Mouse (Mus musculus) gastrocnemius, postnatal 36 days (tissue): ENCODE data around the gene Tanc1. TPM values are rescaled to one million over a fixed set of nuclear protein-coding genes. Genes with fewer than 3 reads are reported as not detected.

Experiments used
- DNase-seq, 2 experiments: peaks; one replicate each; pipeline ENCODE4 v3.0.0; 2022
- intact Hi-C: fragments of 180-260 bp; cut with DNase I; formaldehyde crosslinking; loops from one replicate; pipeline ENCODE4 v1.15.1; 2025
- total RNA-seq, 2 experiments: library from RNA; stranded (reverse); gene quantifications; 2 replicates each; pipeline ENCODE4 v1.2.3; 2021

Gene Tanc1
- total RNA-seq, 2 experiments from 2014 or later = 6.8 to 8.3 TPM

GRCm38 (mm10) chr2:59852916-59853315 lies 241.1 kb downstream of the Tanc1 start:
- no peak for DNase-seq
- intact Hi-C loops = no loop called here

- DNase-seq = no peak
- intact Hi-C loops = no loop called here
Observed at GRCm38 (mm10) chr2:59853543-59853942, 241.7 kb downstream of the Tanc1 start.

- intact Hi-C loops = no loop called here
- DNase-seq = no peak
Observed at GRCm38 (mm10) chr2:59854363-59854762, 242.5 kb downstream of the Tanc1 start.

- no peak for DNase-seq
- intact Hi-C loops = no loop called here
Observed at GRCm38 (mm10) chr2:59862618-59863017, 250.8 kb downstream of the Tanc1 start.

GRCm38 (mm10) chr2:59870526-59870925 lies 258.7 kb downstream of the Tanc1 start:
- intact Hi-C loops = no loop called here
- DNase-seq = no peak

GRCm38 (mm10) chr2:59876482-59876881 lies 264.6 kb downstream of the Tanc1 start:
- intact Hi-C loops = no loop called here
- DNase-seq = no peak

- no peak for DNase-seq
- intact Hi-C loops = no loop called here
Observed at GRCm38 (mm10) chr2:59877335-59877734, 265.5 kb downstream of the Tanc1 start.

- intact Hi-C loops = no loop called here
- no peak for DNase-seq
Observed at GRCm38 (mm10) chr2:59878221-59878620, 266.4 kb downstream of the Tanc1 start.

GRCm38 (mm10) chr2:59881404-59881803 lies 269.6 kb downstream of the Tanc1 start:
- intact Hi-C loops = loop anchor here (2.0 kb wide), 1 partner anchor 49 kb away; no protein-coding TSS in a partner anchor

GRCm38 (mm10) chr2:59881831-59882741 lies 270.2 kb downstream of the Tanc1 start, which contains the start of gene Wdsub1:
Wdsub1 (minus strand) TSS chr2:59882591.
- DNase-seq = peak; percentile 88 to 91
- intact Hi-C loops = loop anchor here (2.0 kb wide), 1 partner anchor 49 kb away; no protein-coding TSS in a partner anchor

More at GRCm38 (mm10) chr2:59881404-59881803, 269.6 kb downstream of the Tanc1 start:
- no peak for DNase-seq

- intact Hi-C loops = no loop called here
Observed at GRCm38 (mm10) chr2:59882742-59883281, 271.0 kb downstream of the Tanc1 start.

GRCm38 (mm10) chr2:59889699-59890098 lies 277.9 kb downstream of the Tanc1 start:
- intact Hi-C loops = no loop called here
- no peak for DNase-seq

More at GRCm38 (mm10) chr2:59882742-59883281, 271.0 kb downstream of the Tanc1 start:
- DNase-seq = no peak

Other genes with a start within 250 kb of the Tanc1 start
- gene Dapl1, start 127.4 kb upstream of the Tanc1 start, total RNA-seq = not detected